Mouse (Mus musculus): ENCODE measurements around the gene Gm5930.
A peak's percentile ranks its signal among the peaks of the same experiment; 100 is the strongest.
"Not testable (repeated sequence)": the region's sequence is repeated elsewhere in the genome, so short reads cannot be mapped to it uniquely, and the experiment has no call there.

Gm5930 gene

DNA sequence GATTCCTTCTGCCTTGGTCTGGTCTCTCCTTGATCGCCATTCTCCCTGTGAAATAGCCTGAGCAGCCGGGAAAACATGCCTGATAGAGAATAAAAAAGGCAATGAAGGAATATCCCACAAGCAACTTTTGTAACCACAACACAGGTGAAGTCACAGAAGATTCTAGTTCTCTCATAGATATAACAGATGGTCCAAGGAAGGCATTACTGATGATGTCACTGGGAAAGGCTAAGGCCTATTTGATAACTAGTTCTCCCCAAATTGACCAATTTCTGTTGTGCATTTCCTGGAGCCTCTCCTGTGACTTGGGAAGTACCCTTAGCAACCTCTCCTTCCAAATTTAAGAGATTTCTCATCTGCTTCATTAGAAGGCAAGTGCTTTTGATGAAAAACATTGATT lies at the start of gene Gm5930:
TSS of gene Gm5930 (minus strand) at position 101 of the 400 bp plus-strand sequence.
- DNase-seq = not testable (repeated sequence)

DNA sequence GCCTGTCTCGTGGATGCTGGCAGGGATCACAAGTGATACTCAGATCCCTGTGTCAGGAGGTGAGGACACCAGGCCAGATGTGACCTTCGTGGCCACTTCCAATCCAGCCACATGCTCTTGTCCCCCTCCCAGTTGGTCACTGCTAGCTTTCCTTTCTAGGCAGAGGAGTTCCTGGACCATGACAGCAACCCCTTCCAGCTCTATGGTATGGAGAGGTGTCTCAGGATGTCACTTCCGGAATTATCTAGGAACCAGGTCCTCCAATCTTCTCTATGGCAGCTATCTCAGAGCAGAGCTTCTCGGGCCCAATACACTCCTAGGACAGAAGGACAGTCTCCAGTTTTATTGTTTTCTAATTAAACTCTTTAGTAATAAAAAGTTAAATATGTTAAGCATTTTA lies 45.8 kb upstream of the Gm5930 start:
- DNase-seq = not testable (repeated sequence)

- not testable (repeated sequence) for DNase-seq
These were observed 26.7 kb upstream of the Gm5930 start, which contains the start of gene Gm8229 for GRCm38 (mm10) chr14:44365057-44365456. Gene Gm8229 (plus strand): TSS chr14:44365357.

GRCm38 (mm10) chr14:44362301-44362700 lies 23.9 kb upstream of the Gm5930 start:
- peak; percentile 0 for DNase-seq

DNA sequence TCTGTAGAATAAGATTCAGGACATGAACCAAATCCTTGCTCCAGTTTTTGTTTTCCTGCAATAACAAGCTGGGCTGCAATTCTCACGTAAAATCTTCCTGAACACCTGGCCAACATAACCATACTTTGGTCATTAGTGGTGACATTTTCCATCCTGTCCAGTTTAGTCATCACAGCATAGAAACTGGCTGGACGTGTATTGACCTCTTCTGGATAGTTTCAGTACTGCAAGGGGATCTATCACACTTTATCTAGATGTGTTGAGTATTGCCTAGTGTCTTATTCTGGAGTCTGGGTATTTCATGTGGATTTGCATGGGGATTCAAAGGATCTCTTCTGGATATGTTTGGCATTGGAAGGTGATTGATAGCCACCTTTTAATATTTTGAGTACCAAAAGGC lies 23.0 kb upstream of the Gm5930 start:
- not testable (repeated sequence) for DNase-seq

DNA sequence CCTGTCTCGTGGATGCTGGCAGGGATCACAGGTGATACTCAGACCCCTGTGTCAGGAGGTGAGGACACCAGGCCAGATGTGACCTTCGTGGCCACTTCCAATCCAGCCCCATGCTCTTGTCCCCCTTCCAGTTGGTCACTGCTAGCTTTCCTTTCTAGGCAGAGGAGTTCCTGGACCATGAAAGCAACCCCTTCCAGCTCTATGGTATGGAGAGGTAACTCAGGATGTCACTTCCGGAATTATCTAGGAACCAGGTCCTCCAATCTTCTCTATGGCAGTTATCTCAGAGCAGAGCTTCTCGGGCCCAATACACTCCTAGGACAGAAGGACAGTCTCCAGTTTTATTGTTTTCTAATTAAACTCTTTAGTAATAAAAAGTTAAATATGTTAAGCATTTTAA lies 26.3 kb downstream of the Gm5930 start:
- not testable (repeated sequence) for DNase-seq

- not testable (repeated sequence) for DNase-seq
These were observed 53.1 kb downstream of the Gm5930 start, which contains the start of gene Gm8220 for GRCm38 (mm10) chr14:44285280-44285679. Gene Gm8220 (plus strand): TSS chr14:44285580.

All from cerebellum, adult 9-10 months (tissue).